Comparison of ENCODE assay signal across 8 mouse cellular contexts in the genomic region with DNA sequence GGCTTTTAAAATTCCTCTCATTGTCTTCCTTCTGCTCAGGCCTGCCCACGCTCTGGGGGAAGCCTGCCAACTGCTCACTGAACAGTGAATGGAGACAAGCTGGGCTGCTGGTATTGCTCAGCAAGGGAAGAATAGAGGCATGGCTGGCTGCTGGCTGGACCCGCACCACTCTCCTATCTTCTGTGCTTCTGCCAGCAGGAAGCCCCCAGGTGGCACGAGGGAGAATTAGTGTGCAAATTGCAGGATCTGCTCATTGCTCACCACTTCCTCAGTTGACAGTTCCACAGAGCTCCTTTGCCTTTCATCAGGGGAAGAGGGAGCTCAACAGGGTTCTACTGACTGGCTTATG.
DNase-seq lines count a peak whose midpoint lies in the region; ATAC-seq lines count a peak whose summit lies in the region.

No protein-coding gene starts in this region.

- H3K4me3 ChIP-seq in heart, embryonic 16.5 days (ENCODE audit: low read length) = no peak overlapping the region

- H3K36me3 ChIP-seq in heart, embryonic 16.5 days (ENCODE audit: control insufficient read depth, insufficient read depth) = no peaks in the 10 kb centered on the region

- no peaks in the 10 kb centered on the region for H3K9me3 ChIP-seq in heart, embryonic 16.5 days (replicated peaks; ENCODE audit: control insufficient read depth, low read length)

- no peak overlapping the region for H3K9ac ChIP-seq in heart, embryonic 16.5 days (ENCODE audit: low read length)

- 0 out of 2 replicates have a peak, but pooled peaks have one; percentile 31 for ATAC-seq in heart, embryonic 16.5 days (replicated peaks; ENCODE audit: extremely low read depth, insufficient read depth, low FRiP score)

- no peaks in the 10 kb centered on the region for H3K27me3 ChIP-seq in heart, embryonic 16.5 days (ENCODE audit: control insufficient read depth, insufficient read depth, low read length)

- peaks cover 20% of the 10 kb centered on the region for H3K4me1 ChIP-seq in heart, embryonic 16.5 days (ENCODE audit: control insufficient read depth, insufficient read depth, low read length)

- peak; percentile 68 for DNase-seq in urinary bladder, postnatal 14 days (ENCODE audit: low spot score)
- DNase-seq in urinary bladder, postnatal 36 days (ENCODE audit: low spot score in 2 of 2) = no peak
- DNase-seq in cerebellum, postnatal 4 days (ENCODE audit: low spot score in 2 of 2) = peak; percentile 23 to 66
- DNase-seq in kidney, postnatal 4 days = peak; percentile 68 to 79
- DNase-seq in lung, postnatal 14 days = peak; percentile 31
- DNase-seq in right cerebral cortex, adult 2 months (ENCODE audit: low spot score in 2 of 2) = peak; percentile 91 to 92
- DNase-seq in thymus, postnatal 14 days = no peak

- peak overlapping the region; percentile 29 for H3K4me2 ChIP-seq in heart, embryonic 16.5 days (ENCODE audit: low read depth, low read length)

- H3K27ac ChIP-seq in heart, embryonic 16.5 days (ENCODE audit: low read length) = no peak overlapping the region

- 10% methylated on average over 3 of the region's 3 CpGs for WGBS in heart, embryonic 16.5 days

Comparison
In these comparisons a context has a peak if more than half of its experiments do, and no peak if none do; other contexts are left out.
1. DNase-seq: peak in urinary bladder, postnatal 14 days (single experiment), cerebellum, postnatal 4 days (2 of 2), kidney, postnatal 4 days (2 of 2), lung, postnatal 14 days (single experiment) and right cerebral cortex, adult 2 months (2 of 2); none in urinary bladder, postnatal 36 days (0 of 2) and thymus, postnatal 14 days (single experiment).